Mouse (Mus musculus) hindbrain, postnatal 0 days (tissue): ENCODE measurements around the gene RPS10-NUDT3. TPM values are rescaled to one million over a fixed set of nuclear protein-coding genes. Genes with fewer than 3 reads are reported as not detected.

Source experiments
- ATAC-seq: fragments of 200-750 bp; cut with Nextera tagmentation; 2 replicates; pipeline ENCODE4 v1.8.0; 2017; ENCODE audit warnings: mild to moderate bottlenecking, moderate TSS enrichment, moderate library complexity
- DNase-seq: peaks from one replicate; pipeline ENCODE4 v3.0.0-alpha.2; 2015; ENCODE audit warnings: low spot score
- H3K27ac ChIP-seq: fragments of 300-500 bp; sonication (generic); 2 replicates; pipeline ENCODE4 v1.5.1; 2014; ENCODE audit warnings: mild to moderate bottlenecking
- H3K27me3 ChIP-seq: fragments of 300-500 bp; sonication (generic); 2 replicates; pipeline ENCODE4 v1.6.1; 2014; ENCODE audit warnings: low read length, mixed read lengths; ENCODE audit not compliant: insufficient read depth
- H3K36me3 ChIP-seq: fragments of 300-500 bp; sonication (generic); 2 replicates; pipeline ENCODE4 v1.6.1; 2014; ENCODE audit warnings: low read length, mixed read lengths; ENCODE audit not compliant: insufficient read depth
- H3K4me1 ChIP-seq: fragments of 300-500 bp; sonication (generic); 2 replicates; pipeline ENCODE4 v1.6.1; 2014; ENCODE audit warnings: antibody characterized with exemption, low read length, mixed read lengths; ENCODE audit not compliant: insufficient read depth
- H3K4me2 ChIP-seq: fragments of 300-500 bp; sonication (generic); 2 replicates; pipeline ENCODE4 v1.6.1; 2014; ENCODE audit warnings: low read depth, mild to moderate bottlenecking, low read length, moderate library complexity, mixed read lengths
- H3K4me3 ChIP-seq: fragments of 300-500 bp; sonication (generic); 2 replicates; pipeline ENCODE4 v1.5.1; 2014; ENCODE audit warnings: low read length
- H3K9ac ChIP-seq: fragments of 300-500 bp; sonication (generic); replicated peaks from 2 replicates; pipeline ENCODE4 v1.6.1; 2014; ENCODE audit warnings: mild to moderate bottlenecking, low read length, moderate library complexity, mixed read lengths
- H3K9me3 ChIP-seq: fragments of 300-500 bp; sonication (generic); 2 replicates; pipeline ENCODE4 v1.6.1; 2016; ENCODE audit warnings: low read length, mixed read lengths
- CTCF ChIP-seq: IDR thresholded peaks from 2 replicates; pipeline ENCODE4 v1.5.1; 2016; ENCODE audit warnings: antibody characterized with exemption, control low read depth, low read depth
- WGBS: fragments of 180-500 bp; shearing (Covaris S2); extraction: QIAGEN DNeasy Blood & Tissue Kit; methylation state at CpG from one replicate; pipeline ENCODE4 v1.1.7; 2014; 5-methylcytosine and 5-hydroxymethylcytosine counted together
- polyA plus RNA-seq: library from polyadenylated mRNA; unstranded; fragments of >200 nt; fragmentation: Nextera tagmentation; extraction: Ambion mirVana; gene quantifications from 2 replicates; pipeline ENCODE4 v1.2.1, GENCODE M21; 2015
- total RNA-seq: library from RNA; depleted of rRNA; stranded (reverse); fragments of >200 nt; gene quantifications from 2 replicates; pipeline ENCODE4 v1.2.3, GENCODE M21; 2014

Gene RPS10-NUDT3
- total and polyA plus RNA-seq, 2 experiments from 2014 or later = not detected

DNA sequence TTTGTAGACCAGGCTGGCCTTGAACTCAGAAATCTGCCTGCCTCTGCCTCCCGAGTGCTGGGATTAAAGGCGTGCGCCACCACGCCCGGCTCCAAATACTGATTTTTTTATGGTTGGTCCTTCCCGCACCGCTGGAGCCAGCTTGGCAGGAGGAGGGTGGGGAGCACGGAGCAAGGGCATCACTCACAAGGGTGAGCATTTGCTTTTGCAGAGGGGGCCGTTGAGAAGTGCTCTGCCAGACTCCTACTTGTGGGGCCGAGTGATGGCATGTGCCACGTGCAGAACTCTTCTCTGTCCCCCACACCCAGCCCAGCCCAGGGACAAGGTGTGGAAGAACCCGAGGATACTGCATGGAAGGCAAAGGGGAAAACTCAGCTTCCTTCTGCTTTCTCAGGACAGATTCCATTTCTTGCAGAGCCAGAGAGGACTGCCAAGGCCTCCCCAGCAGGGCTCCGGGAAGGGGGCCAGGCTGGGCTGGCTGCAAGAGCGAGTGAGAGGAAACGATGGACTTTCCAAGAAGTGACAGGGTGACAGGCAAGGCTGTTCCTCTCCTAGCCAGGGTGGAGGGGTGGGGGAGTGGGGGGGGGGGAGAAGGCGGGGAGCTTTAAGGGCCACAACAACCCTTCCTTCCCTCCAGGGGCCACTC lies 60.4 kb downstream of the RPS10-NUDT3 start:
- Histone ChIP-seq H3K4me3 (no peak overlapping the region), H3K9ac (no peak overlapping the region), H3K27ac (peak overlapping the region; percentile 80), H3K4me1 (peaks cover 9% of the 10 kb centered on the region), H3K27me3 (no peaks in the 10 kb centered on the region), H3K9me3 (no peaks in the 10 kb centered on the region), H3K36me3 (0 out of 2 replicates have a peak, but pooled peaks cover 7% of the 10 kb centered on the region), H3K4me2 (no peak overlapping the region)
- no peak for TF ChIP-seq CTCF
- ATAC-seq (peak; percentile 73), DNase-seq (peak; percentile 84)
- WGBS = 56% methylated on average over 15 of the region's 16 CpGs

DNA sequence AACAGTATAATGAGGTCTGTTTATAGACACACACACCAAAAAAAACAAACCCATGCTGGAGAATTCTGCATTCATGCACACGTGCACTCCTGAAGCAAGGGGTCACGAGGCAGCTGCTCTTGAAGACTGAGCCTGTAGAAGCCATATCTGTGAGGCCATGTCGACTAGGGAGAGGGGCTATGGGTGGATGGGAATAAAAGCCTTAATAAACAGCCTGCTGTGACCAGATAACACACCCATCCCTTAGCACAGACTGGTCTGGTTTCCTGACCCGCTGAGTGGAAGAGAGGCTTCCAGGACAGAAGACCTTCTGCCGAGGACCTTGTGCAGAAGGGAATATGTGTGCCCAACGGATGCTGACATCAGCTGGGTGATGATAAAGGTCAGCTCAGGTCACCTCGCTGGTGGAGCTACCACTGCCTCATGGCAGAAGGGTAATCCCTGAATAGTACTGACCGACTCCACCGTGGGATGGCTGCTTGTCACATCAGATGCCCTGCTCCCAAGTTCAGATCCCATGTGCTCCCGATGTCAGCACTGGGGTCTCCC lies 61.2 kb downstream of the RPS10-NUDT3 start:
- Histone ChIP-seq H3K27ac (peak overlapping the region; percentile 58), H3K9me3 (no peaks in the 10 kb centered on the region), H3K27me3 (no peaks in the 10 kb centered on the region), H3K9ac (no peak overlapping the region), H3K4me2 (no peak overlapping the region), H3K4me3 (no peak overlapping the region), H3K4me1 (peaks cover 9% of the 10 kb centered on the region), H3K36me3 (0 out of 2 replicates have a peak, but pooled peaks cover 7% of the 10 kb centered on the region)
- DNase-seq = no peak
- WGBS = 83% methylated on average over 10 of the region's 10 CpGs
- ATAC-seq = no peak
- TF ChIP-seq CTCF = no peak

DNA sequence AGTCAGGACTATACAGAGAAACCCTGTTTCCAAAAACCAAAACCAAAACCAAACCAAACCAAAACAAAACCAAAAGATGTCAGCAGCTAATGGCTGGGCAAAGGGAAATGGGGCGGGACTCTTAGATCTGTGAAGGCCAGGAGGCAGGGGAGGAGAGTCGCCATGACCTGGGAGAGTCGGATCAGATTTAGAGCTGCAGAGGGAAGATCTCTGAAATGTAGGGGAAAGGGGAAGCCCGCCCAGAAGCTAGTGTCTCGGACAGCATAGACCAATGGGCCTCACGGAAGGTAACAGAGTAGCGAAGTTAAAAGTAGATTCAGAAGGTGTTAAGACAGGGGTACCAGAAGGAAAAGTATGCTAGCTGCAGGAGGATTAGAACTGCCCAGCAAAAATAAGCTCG lies 63.7 kb downstream of the RPS10-NUDT3 start:
- H3K9ac ChIP-seq = no peak overlapping the region
- DNase-seq (no peak), ATAC-seq (no peak)
- H3K4me2 ChIP-seq = no peak overlapping the region
- WGBS = 78% methylated on average over 8 of the region's 8 CpGs
- no peaks in the 10 kb centered on the region for H3K27me3 ChIP-seq
- no peaks in the 10 kb centered on the region for H3K36me3 ChIP-seq
- H3K9me3 ChIP-seq = no peaks in the 10 kb centered on the region
- no peak for TF ChIP-seq CTCF
- H3K27ac ChIP-seq = peak overlapping the region; percentile 5; the same call in 1 of the 2 replicates
- H3K4me3 ChIP-seq = no peak overlapping the region
- peaks cover 9% of the 10 kb centered on the region for H3K4me1 ChIP-seq

DNA sequence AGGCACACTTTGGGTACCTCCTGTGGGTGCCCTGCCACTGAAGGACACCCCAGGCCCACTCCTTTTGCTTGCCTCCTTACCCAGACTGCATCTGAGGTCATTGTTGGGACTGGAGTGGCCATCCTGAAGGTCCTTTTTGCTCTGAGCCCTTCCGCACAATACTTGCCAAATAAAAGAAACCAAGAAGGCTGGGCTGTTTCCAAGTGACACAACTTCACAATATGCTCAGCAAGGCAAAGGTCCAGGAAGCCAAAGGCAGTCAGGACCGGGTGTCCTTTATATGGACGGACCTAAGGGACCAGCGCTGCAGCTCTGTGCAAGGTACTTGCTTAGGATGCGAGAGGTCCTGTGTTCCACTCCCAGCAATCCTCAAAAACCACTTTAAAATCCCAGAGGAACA lies 66.8 kb downstream of the RPS10-NUDT3 start:
- Histone ChIP-seq H3K4me2 (no peak overlapping the region), H3K9ac (no peak overlapping the region), H3K4me3 (no peak overlapping the region), H3K4me1 (peaks cover 10% of the 10 kb centered on the region), H3K9me3 (no peaks in the 10 kb centered on the region), H3K27ac (no peak overlapping the region), H3K27me3 (no peaks in the 10 kb centered on the region), H3K36me3 (no peaks in the 10 kb centered on the region)
- TF ChIP-seq CTCF = no peak
- DNase-seq (no peak), ATAC-seq (no peak)
- 76% methylated on average over 5 of the region's 5 CpGs for WGBS

DNA sequence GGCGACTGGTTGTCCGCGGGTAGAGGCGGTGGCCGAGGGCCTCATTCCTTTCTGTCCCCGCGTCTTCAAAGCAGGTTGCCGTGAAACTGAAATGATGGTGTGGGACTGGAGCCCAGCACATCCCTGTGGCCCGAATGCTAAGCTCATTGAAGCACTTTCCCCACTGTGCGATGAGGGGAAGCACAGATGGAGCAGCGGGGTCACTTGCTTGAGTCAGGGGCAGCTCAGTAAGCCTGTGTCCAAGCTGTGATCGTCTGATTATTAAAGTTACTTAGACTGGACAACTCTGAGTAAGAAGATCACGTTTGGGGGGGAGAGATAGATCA lies 69.1 kb downstream of the RPS10-NUDT3 start:
- ATAC-seq = no peak
- peaks cover 10% of the 10 kb centered on the region for H3K4me1 ChIP-seq
- TF ChIP-seq CTCF = no peak

DNA sequence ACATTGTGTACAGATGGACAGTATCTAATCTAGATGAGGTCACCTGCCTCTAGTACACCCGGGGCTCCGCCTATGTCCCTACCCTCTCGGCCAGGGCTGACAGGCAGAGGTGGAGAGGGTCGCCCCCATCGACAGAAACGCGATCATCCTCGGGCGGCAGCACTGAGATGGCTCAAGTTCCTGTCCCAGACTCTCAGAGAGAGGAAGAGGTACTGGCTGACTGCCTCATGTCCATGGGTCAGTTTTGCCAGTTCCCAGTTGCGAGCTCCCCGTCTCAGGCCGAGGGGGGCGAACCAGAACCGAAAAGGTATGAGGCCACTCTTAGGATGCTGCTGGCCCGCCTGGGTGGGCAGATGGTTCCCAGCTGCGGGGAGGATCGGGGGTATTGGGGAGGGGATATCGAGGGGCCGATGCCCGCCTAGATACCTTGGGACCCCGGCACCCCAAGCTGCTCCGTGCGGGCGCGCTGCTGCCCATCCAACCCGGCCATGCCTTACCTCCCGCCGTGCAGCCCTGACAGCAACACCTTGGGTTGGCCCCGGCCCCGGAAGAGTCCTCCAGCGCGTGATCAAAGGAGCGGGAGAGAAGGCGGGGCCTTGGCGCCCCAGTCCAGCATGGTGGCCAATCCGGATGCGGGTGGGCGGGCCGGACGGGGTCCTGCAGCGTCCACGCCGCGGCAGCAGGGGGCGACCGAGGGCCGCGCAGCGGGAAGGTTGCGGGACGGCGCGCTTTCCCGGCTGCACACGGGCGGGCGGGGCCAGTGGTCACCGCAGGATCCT lies 69.7 kb downstream of the RPS10-NUDT3 start, which contains the start of gene AI413582:
Gene AI413582 (minus strand): TSS at position 594 of the 779 bp plus-strand sequence.
- H3K36me3 ChIP-seq = no peaks in the 10 kb centered on the region
- TF ChIP-seq CTCF = peak; percentile 52
- H3K9me3 ChIP-seq = no peaks in the 10 kb centered on the region
- ATAC-seq = peak; percentile 93
- peak within 1 kb of the TSS; percentile 83 for H3K27ac ChIP-seq
- H3K9ac ChIP-seq = peak within 1 kb of the TSS; percentile 63
- DNase-seq = peak; percentile 95
- peak within 1 kb of the TSS; percentile 65 for H3K4me3 ChIP-seq
- peak within 1 kb of the TSS; percentile 86 for H3K4me2 ChIP-seq
- peaks cover 10% of the 10 kb centered on the region for H3K4me1 ChIP-seq
- 0% methylated on average over 58 of the region's 58 CpGs for WGBS
- H3K27me3 ChIP-seq = no peaks in the 10 kb centered on the region

More for the DNA sequence above, 69.1 kb downstream of the RPS10-NUDT3 start:
- H3K4me3 ChIP-seq = peak overlapping the region; percentile 65
- peak overlapping the region; percentile 83 for H3K27ac ChIP-seq
- H3K4me2 ChIP-seq = peak overlapping the region; percentile 86
- WGBS = 0% methylated on average over 13 of the region's 13 CpGs
- H3K9me3 ChIP-seq = no peaks in the 10 kb centered on the region
- H3K36me3 ChIP-seq = no peaks in the 10 kb centered on the region
- H3K27me3 ChIP-seq = no peaks in the 10 kb centered on the region
- no peak for DNase-seq
- H3K9ac ChIP-seq = peak overlapping the region; percentile 63
